Mouse (Mus musculus) spleen, adult 12 weeks (tissue): ENCODE data around the gene Olfr1428.
"Not testable (repeated sequence)": the region's sequence is repeated elsewhere in the genome, so short reads cannot be mapped to it uniquely, and the experiment has no call there.

Experiments used
- DNase-seq: peaks from one replicate; pipeline ENCODE4 v3.0.0; 2022; ENCODE audit warnings: low spot score

Olfr1428 gene

GRCm38 (mm10) chr19:12115797-12116196, at the start of gene Olfr1428:
Gene Olfr1428 (minus strand): TSS chr19:12115897.
- no peak for DNase-seq

GRCm38 (mm10) chr19:12145452-12145851, 29.8 kb upstream of the Olfr1428 start:
- no peak for DNase-seq

GRCm38 (mm10) chr19:12143356-12143755, 27.7 kb upstream of the Olfr1428 start:
- DNase-seq, result no peak

GRCm38 (mm10) chr19:12134289-12134688, 18.6 kb upstream of the Olfr1428 start:
- no peak for DNase-seq

- no peak for DNase-seq
These were observed 7.4 kb upstream of the Olfr1428 start, which contains the start of gene Olfr76 for GRCm38 (mm10) chr19:12123103-12123502. Gene Olfr76 (minus strand): TSS chr19:12123203.

- DNase-seq, result no peak
These were observed 767 bp upstream of the Olfr1428 start for GRCm38 (mm10) chr19:12116464-12116863.

GRCm38 (mm10) chr19:12113807-12114206, 1.9 kb downstream of the Olfr1428 start:
- no peak for DNase-seq

GRCm38 (mm10) chr19:12104541-12104940, 11.2 kb downstream of the Olfr1428 start:
- no peak for DNase-seq

- DNase-seq, result no peak
These were observed 12.5 kb downstream of the Olfr1428 start, which contains the start of gene Olfr1427 for GRCm38 (mm10) chr19:12103234-12103633. Gene Olfr1427 (minus strand): TSS chr19:12103334.

GRCm38 (mm10) chr19:12091913-12092312, 23.8 kb downstream of the Olfr1428 start, which contains the start of gene Olfr1426:
Gene Olfr1426 (minus strand): TSS chr19:12092013.
- DNase-seq, result no peak

- DNase-seq, result not testable (repeated sequence)
These were observed 38.1 kb downstream of the Olfr1428 start, which contains the start of gene Olfr1425 for GRCm38 (mm10) chr19:12077631-12078030. Gene Olfr1425 (minus strand): TSS chr19:12077731.

GRCm38 (mm10) chr19:12069546-12069945, 46.2 kb downstream of the Olfr1428 start:
- not testable (repeated sequence) for DNase-seq

- DNase-seq, result not testable (repeated sequence)
These were observed 47.9 kb downstream of the Olfr1428 start for GRCm38 (mm10) chr19:12067806-12068205.

- not testable (repeated sequence) for DNase-seq
These were observed 53.1 kb downstream of the Olfr1428 start, which contains the start of gene Olfr1424 for GRCm38 (mm10) chr19:12062582-12062981. Gene Olfr1424 (minus strand): TSS chr19:12062682.
